Mouse (Mus musculus) B cell, adult 2 months (primary cell): ENCODE measurements around the gene Ugt1a2.
"Not testable (repeated sequence)": the region's sequence is repeated elsewhere in the genome, so short reads cannot be mapped to it uniquely, and the experiment has no call there.

Experiments used
- DNase-seq, 2 experiments: peaks; one replicate each; pipeline ENCODE4 v3.0.0; 2022

The Ugt1a2 gene

GRCm38 (mm10) chr1:88200456-88200855, at the start of gene Ugt1a2:
TSS of gene Ugt1a2 (plus strand) at chr1:88200601.
- DNase-seq = no peak

- no peak for DNase-seq
Observed at GRCm38 (mm10) chr1:88158430-88158829, 42.0 kb upstream of the Ugt1a2 start.

- DNase-seq = no peak
Observed at GRCm38 (mm10) chr1:88165711-88166110, 34.7 kb upstream of the Ugt1a2 start, which contains the start of gene Ugt1a5. TSS of gene Ugt1a5 (plus strand) at chr1:88166012.

GRCm38 (mm10) chr1:88172190-88172589, 28.2 kb upstream of the Ugt1a2 start:
- DNase-seq = not testable (repeated sequence)

DNA sequence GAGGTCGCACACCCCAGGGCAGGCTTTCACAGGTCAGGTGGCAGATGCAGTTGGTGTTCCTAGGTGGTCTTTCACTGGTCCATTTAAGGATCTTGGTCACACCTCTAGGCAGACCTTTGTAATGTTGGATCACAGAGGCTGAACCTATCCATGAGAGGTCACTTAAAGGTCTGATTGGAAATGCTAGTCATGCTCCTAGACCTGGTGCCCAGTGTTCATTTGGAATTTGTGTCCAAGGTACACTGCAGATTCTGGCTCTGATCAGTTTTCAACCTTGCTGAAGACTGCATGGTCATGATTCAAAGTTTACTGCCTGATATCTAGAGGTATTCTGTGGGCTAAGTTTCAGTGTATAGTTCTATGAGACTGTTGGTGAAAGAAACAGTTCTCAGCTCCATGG, 20.7 kb upstream of the Ugt1a2 start:
- DNase-seq = no peak

DNA sequence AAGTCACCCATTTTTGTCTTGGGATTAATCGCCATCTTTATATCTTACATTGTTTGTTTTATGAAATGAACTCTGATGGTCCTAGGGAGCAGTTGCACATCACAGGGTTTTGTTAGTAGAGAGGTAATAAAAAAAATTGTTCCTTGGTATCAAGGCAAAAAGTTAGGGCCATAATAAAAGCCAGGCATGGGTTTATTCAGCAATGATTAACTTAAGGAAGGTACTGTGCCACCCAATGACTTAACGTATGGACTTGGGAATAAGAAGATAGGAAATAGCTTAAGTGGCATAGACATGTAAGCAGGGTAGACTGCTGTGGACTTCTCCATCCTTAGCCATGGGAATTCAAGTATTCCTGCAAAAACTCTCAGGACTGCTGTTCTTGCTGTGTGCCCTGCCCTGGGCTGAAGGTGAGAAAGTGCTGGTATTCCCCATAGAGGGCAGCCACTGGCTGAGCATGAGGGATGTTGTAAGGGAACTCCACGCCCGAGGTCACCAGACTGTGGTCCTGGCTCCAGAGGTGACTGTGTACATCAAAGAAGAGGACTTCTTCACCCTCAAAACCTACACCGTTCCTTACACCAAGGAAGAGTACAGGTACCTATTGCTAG, 14.0 kb upstream of the Ugt1a2 start:
- no peak for DNase-seq

GRCm38 (mm10) chr1:88192136-88192535, 8.3 kb upstream of the Ugt1a2 start:
- DNase-seq = no peak

GRCm38 (mm10) chr1:88195687-88196086, 4.7 kb upstream of the Ugt1a2 start:
- DNase-seq = no peak

DNA sequence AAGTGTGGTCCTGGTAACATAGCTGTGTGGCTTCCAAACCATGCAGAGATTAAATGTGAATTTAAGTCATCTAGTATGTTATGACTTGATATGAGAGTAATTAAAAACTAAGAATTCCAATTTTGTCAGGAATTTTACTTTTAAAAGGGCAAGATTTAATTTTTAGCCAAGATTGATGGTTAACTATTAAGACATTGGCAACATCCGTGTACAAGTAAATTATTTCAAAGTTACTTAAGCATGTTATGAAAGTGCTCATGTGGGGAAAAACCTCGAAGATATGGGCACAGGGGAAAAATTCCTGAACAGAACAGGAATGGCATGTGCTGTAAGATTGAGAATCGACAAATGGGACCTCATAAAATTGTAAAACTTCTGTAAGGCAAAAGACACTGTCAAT, 3.0 kb upstream of the Ugt1a2 start:
- DNase-seq = no peak

GRCm38 (mm10) chr1:88199996-88200395, 405 bp upstream of the Ugt1a2 start:
- no peak for DNase-seq

GRCm38 (mm10) chr1:88205294-88205922, 5.0 kb downstream of the Ugt1a2 start, which contains the start of gene Dnajb3:
TSS of gene Dnajb3 (minus strand) at chr1:88205782.
- peak; percentile 64 to 66 for DNase-seq

GRCm38 (mm10) chr1:88206843-88207479, 6.6 kb downstream of the Ugt1a2 start:
- no peak for DNase-seq

DNA sequence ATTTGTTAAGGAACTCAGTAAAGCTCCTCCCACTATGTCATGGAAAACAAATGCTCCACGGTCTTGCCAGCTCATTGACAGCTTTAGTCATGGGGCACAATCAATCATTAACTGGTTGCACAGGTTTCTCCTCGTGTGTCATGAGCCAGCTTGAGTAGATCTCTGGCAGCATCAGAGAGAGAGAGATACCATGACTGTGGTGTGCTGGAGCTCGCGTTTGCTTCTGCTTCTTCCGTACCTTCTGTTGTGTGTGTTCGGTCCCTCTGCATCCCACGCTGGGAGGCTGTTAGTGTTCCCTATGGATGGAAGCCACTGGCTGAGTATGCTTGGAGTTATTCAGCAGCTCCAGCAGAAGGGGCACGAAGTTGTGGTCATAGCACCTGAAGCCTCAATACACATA, 11.4 kb downstream of the Ugt1a2 start, which contains the start of gene Ugt1a1:
Gene Ugt1a1 (plus strand): TSS at position 148 of the 400 bp plus-strand sequence.
- DNase-seq = no peak

GRCm38 (mm10) chr1:88212341-88213045, 12.1 kb downstream of the Ugt1a2 start:
- no peak for DNase-seq

GRCm38 (mm10) chr1:88213061-88213460, 12.7 kb downstream of the Ugt1a2 start:
- no peak for DNase-seq

DNA sequence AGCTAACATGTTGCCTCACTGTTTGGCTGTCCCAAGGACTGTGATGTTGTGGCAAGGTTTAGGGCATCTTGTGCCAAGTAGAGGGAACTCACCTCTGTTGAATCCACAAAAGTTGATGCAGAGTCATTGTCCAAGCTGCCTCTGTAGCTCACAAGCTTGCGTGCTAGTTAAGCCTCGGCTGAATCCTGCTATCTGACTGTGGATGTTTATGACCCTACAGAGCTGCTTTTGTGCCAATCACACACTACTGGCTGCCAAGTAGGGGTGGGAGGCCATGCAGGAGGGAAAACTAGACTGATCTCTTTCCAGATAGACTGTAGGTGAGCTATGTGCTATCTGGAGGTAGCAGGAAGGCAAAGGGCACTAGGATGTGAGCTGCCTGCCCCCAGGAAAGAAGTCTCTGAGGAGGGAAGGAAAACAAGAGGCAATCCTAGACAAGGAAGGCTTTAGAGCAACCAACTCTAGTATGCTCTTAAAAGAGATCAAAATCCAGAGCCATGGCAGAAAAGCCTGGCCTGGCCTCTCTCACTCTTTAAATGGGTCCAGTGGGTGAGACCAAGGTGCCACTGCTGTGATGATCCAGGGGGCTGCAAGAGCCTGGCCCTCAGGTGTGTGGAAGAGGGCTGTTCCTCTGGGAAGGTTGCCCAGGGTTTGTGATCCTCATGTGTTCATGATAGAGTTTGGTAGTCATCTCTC, 13.5 kb downstream of the Ugt1a2 start:
- no peak for DNase-seq

DNA sequence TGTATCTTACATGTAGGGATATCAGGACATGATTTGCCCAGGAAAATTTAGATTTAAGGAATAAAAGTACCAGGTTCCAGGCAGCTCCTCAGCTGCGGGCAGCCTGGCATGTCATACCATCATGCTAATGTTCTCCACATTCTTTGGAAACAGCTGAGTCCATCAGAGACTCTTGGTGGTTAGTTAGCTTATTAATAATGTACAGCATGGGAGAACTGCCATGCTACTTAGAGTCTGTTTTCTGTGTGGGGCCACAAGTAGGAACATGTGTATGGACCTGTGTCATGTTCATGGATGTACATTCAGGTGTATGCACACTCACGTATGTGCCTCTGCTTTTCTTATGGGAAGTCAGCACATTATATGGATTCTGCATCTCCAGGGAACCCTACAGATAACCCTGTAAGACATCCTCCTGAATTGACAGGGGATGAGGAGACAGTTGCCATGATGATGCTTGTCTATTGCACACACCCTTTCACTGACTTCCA, 14.1 kb downstream of the Ugt1a2 start:
- no peak for DNase-seq

DNA sequence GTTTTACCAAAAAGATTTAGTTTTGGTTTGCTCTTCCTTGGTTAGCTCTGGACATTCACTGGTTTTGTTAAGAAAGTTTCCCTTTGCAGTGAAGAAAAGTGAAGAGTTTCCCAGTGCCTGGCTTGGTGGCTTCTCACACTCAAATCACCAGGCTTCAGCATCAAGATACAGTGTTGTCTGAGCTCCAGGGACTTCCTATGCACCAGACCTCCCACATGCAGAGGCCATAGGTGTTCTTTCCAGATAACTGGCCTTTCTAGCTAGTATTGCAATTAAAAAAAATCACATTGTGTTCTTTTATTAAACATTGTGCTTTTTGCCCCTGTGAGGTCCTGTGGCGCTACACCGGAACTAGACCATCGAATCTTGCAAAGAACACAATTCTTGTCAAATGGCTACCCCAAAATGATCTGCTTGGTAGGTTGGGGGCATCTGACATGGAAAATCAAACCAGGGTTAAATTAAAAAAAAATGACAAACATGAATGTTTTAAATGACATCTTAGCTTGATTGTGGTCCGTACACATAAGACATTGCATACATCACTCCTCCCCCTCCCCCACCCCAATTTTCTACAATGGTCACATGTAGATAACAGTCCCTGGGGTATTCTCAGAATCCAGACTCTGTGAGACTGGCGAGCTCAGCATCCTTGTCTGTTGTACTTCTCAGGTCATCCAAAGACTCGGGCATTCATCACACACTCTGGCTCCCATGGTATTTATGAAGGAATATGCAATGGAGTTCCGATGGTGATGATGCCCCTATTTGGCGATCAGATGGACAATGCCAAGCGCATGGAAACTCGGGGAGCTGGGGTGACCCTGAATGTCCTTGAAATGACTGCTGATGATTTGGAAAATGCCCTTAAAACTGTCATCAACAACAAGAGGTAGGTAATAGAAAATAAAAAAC, 15.3 kb downstream of the Ugt1a2 start:
- DNase-seq = no peak

DNA sequence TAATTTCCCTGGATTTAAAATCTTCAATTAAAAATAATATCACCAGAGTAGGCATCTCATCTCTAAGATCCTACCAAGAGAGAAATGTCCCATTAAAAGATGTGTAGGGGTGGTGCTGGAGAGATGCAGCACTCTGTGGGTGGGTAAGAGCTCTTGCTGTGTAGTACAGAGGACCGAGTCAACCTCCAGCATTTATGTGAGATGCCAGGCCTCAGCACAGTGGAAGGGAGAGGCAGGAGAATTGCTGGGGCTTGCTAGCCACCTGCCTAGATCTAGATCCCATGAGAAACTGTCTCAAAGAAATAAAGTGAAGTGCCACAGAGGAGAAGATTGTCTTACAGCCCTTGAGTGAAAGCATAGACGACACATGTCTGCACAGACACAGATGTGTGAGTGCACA, 16.1 kb downstream of the Ugt1a2 start:
- DNase-seq = no peak

DNA sequence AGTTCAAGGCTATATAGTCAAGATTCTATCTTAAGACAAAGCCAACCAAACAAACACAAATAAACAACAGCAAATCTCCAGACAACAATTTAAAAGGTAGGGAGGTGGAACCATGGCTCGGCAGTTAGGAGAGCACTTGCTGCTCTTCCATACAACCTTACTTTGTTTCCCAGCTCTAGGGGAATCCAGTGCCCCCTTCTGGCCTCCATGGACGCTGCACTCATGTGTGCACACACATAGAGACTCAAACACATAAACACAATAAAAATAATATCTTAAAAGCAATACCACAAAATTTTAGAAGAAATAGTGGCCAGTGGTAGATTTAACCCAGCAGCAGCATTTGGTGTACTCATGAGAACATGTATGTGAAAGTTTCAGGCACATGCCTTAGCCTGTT, 16.7 kb downstream of the Ugt1a2 start:
- peak in 1 of 2 experiments; percentile 14 for DNase-seq

GRCm38 (mm10) chr1:88217576-88217975, 17.2 kb downstream of the Ugt1a2 start:
- no peak for DNase-seq

GRCm38 (mm10) chr1:88218051-88218450, 17.6 kb downstream of the Ugt1a2 start:
- no peak for DNase-seq
